Mouse (Mus musculus): Measurements from ENCODE around the gene Xylb.
"Not testable (repeated sequence)": the region's sequence is repeated elsewhere in the genome, so short reads cannot be mapped to it uniquely, and the experiment has no call there.

Xylb gene

DNA sequence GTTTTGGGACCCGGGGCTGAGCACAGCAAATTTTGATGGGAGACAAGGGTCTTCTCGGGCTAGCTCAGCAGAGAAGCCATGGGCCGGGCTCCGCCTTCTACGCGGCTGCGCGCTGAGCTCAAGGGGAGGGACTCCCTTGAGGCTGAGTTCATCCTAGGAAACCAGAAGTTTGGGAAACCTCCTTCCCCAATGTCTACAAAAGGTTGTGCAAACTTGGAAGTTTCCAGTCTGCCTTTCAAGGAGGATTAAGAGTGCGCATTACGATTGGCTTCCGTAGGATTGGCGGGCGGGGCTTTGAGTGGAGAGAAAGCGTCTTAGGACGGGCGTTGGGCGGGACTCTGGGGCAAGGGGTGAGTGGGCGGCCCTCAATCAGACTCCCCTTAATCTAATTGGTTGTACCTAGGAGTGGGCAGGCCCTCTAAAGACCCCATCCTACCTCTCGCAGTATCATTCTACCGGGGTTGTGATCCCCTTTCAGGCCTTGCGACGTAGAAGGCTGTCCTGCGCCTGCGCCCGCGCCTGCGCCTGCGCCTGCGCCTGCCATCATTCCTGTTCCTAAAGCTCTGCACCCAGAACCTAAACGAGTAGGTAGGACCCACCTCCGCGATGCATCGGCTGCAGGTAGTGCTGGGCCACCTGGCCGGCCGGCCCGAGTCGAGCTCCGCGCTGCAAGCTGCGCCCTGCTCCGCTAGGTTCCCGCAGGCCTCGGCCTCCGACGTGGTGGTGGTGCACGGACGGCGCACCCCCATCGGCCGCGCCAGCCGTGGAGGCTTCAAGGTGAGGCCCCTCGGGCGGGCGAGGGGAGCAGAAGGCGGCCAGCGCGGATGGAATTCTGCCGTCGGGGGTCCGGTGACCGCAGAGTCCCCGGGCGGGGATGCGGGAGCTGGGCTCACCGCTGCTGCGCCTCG, 16.0 kb upstream of the Xylb start, which contains the start of gene Myd88:
Myd88 (minus strand) TSS at position 503 of the 908 bp plus-strand sequence.
- DNase-seq (ENCODE audit: extremely low read depth, low read depth, low spot score): peak; percentile 100

- DNase-seq (ENCODE audit: extremely low read depth, low read depth, low spot score): no peak
Observed at GRCm38 (mm10) chr9:119342728-119343127, 14.5 kb upstream of the Xylb start.

DNA sequence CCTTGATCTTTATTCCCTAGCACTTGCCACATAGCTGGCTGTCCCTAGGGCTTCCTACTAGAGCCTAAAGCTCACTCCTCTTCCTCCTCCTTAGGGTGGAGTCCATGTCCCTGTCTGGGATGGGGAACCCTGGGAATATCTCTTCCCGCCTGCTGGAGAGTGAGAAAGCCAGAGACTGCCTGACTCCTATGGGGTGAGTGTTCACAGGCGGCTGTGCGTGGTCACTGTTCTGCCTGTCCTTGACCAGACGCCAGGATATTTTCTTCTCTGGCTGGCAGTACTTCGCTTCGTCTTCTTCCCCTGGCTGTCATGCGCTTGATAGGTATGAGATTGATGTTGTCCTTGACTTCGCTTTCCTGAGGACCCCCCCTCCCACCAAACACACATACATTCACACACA, 10.8 kb upstream of the Xylb start:
- no peak for DNase-seq (ENCODE audit: extremely low read depth, low read depth, low spot score)

DNA sequence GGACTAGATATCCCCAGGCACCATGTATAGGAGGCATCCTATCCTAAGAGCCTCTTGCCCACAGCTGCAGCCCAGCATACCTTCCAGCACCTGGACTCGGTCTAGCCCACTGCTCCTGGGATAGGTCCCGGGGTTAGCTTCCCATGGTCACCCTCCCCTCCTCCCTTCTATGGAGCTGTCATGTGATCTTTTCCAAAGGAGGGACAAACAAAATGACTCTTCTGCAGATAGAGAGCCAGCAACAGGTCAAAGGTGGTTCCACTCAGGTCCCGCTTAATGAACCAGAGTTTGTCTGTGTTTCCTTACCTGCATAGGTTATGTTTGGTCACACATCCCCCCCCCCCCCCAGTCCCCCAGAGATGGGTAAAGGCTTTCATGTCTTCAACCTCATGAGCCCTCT, 6.7 kb upstream of the Xylb start:
- no peak for DNase-seq (ENCODE audit: extremely low read depth, low read depth, low spot score)

GRCm38 (mm10) chr9:119350947-119351705, 6.1 kb upstream of the Xylb start:
- DNase-seq (ENCODE audit: extremely low read depth, low read depth, low spot score): no peak

GRCm38 (mm10) chr9:119352060-119352459, 5.1 kb upstream of the Xylb start:
- no peak for DNase-seq (ENCODE audit: extremely low read depth, low read depth, low spot score)

- DNase-seq (ENCODE audit: extremely low read depth, low read depth, low spot score): no peak
Observed at GRCm38 (mm10) chr9:119353926-119354325, 3.3 kb upstream of the Xylb start.

DNA sequence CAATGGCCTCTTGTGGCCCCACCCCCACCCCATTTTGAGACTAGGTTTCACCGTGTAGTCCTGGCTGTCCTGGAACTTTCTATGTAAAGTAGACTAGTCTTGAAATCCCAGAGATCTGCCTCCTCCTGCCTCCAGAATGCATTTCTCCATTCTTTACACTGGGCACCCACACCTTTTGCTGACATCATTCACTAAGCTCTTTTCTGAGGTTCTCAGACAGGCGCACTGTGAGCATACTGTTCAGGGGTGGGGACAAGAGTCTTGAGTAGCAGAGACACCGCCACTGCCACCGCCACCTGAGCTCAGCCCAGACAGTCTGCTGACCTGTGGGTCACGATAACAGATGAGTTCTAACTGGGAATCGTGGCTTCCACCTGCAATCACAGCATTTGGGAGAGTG, 1.2 kb upstream of the Xylb start:
- DNase-seq (ENCODE audit: extremely low read depth, low read depth, low spot score): no peak

DNA sequence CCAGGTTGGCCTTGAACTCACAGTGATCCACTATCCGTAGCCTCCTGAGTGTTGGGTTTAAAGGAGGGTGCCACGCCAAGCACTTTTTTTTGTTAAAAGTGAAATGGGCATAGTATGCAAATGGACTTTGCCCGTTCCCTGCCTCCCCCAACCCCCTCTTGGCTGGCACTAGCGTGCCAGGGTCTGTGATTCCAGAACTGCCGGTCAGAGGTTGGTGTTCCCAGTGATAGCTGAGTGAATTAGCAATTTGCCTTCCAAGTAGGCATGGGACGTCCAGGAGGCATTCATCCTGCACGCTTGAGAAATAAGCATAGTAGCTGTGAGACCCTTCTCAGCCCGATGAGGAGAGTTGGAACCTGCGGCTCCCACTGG, 863 bp downstream of the Xylb start:
- DNase-seq (ENCODE audit: extremely low read depth, low read depth, low spot score): no peak

DNA sequence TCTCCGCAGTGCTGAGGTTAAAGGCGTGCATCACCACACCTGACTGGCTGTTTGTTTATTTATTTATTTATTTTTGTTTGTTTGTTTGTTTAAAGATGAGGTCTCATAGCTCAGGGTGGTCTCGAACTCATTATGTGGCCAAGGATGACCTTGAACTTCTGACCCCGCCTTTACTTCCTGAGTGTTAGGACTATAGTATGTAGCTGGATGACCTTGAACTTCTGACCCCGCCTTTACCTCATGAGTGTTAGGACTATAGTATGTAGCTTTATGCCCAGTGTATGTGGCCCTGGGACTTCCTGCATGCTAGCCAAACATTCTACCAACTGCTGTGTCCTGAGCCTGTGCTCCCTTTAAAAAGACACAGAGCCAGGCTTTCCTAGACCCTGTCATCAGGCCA, 4.2 kb downstream of the Xylb start:
- DNase-seq (ENCODE audit: extremely low read depth, low read depth, low spot score): no peak

GRCm38 (mm10) chr9:119363229-119363628, 6.0 kb downstream of the Xylb start:
- no peak for DNase-seq (ENCODE audit: extremely low read depth, low read depth, low spot score)

DNA sequence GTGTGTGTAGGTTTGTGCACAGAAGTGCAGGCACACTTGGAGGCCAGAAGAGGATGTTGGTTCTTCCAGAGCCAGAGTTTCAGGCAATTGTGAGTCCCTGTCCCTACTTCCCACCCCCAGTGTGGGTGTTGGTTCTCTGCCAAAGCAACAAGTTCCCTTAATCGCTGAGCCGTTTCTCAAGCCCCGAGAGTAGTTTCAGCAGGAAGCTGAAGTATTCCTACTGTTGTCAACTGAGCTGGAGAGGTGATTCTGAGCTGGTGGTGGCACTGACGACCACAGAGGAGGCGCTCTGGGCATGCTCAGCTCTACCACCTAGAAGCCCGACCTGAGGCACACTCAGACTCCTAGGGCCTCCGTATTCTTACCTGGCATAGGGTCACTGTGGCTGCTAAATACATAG, 8.1 kb downstream of the Xylb start, which contains the start of gene Slc22a14:
Slc22a14 (minus strand) TSS at position 270 of the 400 bp plus-strand sequence.
- no peak for DNase-seq (ENCODE audit: extremely low read depth, low read depth, low spot score)

GRCm38 (mm10) chr9:119368367-119368766, 11.2 kb downstream of the Xylb start:
- DNase-seq (ENCODE audit: extremely low read depth, low read depth, low spot score): no peak

DNA sequence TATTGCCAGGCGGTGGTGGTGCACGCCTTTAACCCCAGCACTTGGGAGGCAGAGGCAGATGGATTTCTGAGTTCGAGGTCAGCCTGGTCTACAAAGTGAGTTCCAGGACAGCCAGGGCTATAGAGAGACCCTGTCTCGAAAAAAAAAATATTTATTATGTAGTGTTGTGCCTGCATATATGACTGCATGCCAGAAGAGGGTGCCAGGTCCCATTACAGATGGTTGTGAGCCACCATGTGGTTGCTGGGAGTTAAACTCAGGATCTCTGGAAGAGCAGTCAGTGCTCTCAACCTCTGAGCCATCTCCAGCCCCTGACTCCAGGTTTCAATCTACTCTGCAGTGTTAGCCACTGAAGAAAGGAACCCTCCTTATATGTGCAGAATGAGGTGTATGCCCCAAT, 13.6 kb downstream of the Xylb start:
- not testable (repeated sequence) for DNase-seq (ENCODE audit: extremely low read depth, low read depth, low spot score)

- DNase-seq (ENCODE audit: extremely low read depth, low read depth, low spot score): no peak
Observed at GRCm38 (mm10) chr9:119371251-119371650, 14.1 kb downstream of the Xylb start.

- DNase-seq (ENCODE audit: extremely low read depth, low read depth, low spot score): no peak
Observed at GRCm38 (mm10) chr9:119375008-119375407, 17.8 kb downstream of the Xylb start.

GRCm38 (mm10) chr9:119375556-119375955, 18.4 kb downstream of the Xylb start:
- DNase-seq (ENCODE audit: extremely low read depth, low read depth, low spot score): no peak

GRCm38 (mm10) chr9:119378231-119378630, 21.1 kb downstream of the Xylb start:
- no peak for DNase-seq (ENCODE audit: extremely low read depth, low read depth, low spot score)

DNA sequence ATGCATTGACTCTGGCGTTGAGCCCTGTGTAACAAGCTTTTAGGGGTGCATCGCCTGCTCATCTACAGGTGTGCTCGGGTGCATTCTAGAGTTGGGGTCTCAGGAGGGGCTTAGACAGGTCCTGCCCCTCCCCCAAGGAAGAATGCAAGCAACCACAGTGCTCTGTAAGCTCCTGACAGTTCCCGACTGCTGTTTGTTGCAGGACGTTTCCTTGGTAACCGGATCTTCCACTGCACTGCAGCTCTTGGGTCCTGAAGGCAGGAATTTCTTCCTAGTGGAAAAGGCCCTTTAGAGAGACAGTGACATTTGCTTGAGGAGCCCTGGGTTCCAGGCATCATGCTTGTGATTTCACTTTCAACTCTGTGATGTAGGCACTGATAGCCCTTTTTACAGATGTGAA, 25.4 kb downstream of the Xylb start:
- DNase-seq (ENCODE audit: extremely low read depth, low read depth, low spot score): no peak

GRCm38 (mm10) chr9:119388956-119389355, 31.8 kb downstream of the Xylb start:
- no peak for DNase-seq (ENCODE audit: extremely low read depth, low read depth, low spot score)

DNA sequence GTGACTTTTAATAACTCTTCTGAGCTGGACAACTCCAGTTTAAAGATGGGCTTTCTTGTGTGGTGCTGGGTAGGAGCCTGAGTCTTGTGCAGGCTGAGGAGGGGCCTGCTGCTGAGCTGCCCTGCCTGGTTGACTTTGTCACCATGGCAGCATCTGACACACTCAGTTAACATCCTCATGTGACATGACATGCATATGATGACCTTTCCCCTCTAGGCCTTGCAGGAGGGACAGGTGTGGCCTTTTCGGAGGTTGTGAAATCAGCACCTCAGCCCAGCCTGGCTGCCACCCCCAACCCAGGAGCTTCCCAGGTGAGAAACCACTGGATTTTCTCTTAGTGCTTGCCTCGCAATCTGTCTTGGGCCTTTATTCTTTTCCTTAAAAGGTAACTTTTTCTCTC, 33.0 kb downstream of the Xylb start:
- DNase-seq (ENCODE audit: extremely low read depth, low read depth, low spot score): no peak

DNA sequence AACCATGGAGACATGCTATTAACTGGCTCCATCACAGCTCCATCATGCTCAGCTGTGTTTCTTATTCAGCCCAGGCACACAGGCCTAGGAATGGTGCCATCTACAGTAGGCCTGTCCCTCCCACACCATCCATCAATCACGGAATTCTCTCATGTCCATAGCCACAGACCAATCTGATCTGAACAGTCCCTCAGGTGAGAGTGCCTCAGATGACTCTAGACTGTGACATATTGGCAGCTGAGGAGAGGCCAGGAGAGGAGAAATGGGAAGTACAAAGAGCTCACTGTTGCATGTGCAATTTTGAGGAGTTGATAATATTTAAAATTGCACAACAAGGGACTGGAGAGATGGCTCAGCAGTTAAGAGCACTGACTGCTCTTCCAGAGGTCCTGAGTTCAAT, 37.6 kb downstream of the Xylb start:
- DNase-seq (ENCODE audit: extremely low read depth, low read depth, low spot score): peak; percentile 74

All from fat pad, adult 2 months (tissue).